Mouse (Mus musculus): Measurements from ENCODE around the gene Tead2.

GRCm38 (mm10) chr7:45262266-45262665, 46.7 kb downstream of the Tead2 start:
- TF ChIP-seq POLR2A (IDR thresholded peaks at IDR 0.05; ENCODE audit: low read depth, low read length) (no peak), CTCF (IDR thresholded peaks at IDR 0.05; ENCODE audit: extremely low read depth, insufficient read length, insufficient replicate concordance, low read depth, low read length) (no peak)

Measured in small intestine, adult 2 months (tissue).